ENCODE assay signal across 18 mouse cellular contexts in genomic region chr9:109101933-109102445, GRCm38 (mm10). TPM values are rescaled to one million over a fixed set of nuclear protein-coding genes. Genes with fewer than 3 reads are reported as not detected.
"Had no signal": no experiment of that assay in that cellular context is flagged by ENCODE, and none has a peak within 500 bp of the region (broad histone marks: within the 10 kb centered on the region; RNA-seq: fewer than 3 reads in every experiment).

No protein-coding gene starts in this region.

- DNase-seq: lung, adult 2 months; lung, postnatal 14 days; lung, postnatal 36 days; right cerebral cortex, postnatal 14 days; thymus, adult 2 months; thymus, postnatal 25 days; thymus, postnatal 4 days had no signal

- H3K27ac ChIP-seq: lung, embryonic 15.5 days; macrophage; midbrain, embryonic 13.5 days; midbrain, embryonic 15.5 days; neural tube, embryonic 12.5 days; stomach, embryonic 15.5 days; stomach, postnatal 0 days had no signal

- ATAC-seq: lung, postnatal 0 days; midbrain, embryonic 13.5 days; midbrain, embryonic 15.5 days had no signal

- H3K9me3 ChIP-seq: lung, embryonic 15.5 days; megakaryocyte, embryonic 14.5 days; midbrain, embryonic 13.5 days; midbrain, embryonic 15.5 days; neural tube, embryonic 12.5 days; stomach, embryonic 15.5 days had no signal

- H3K4me3 ChIP-seq: lung, embryonic 15.5 days; megakaryocyte, embryonic 14.5 days; midbrain, embryonic 13.5 days; midbrain, embryonic 15.5 days; neural tube, embryonic 12.5 days; stomach, embryonic 15.5 days had no signal

- H3K27me3 ChIP-seq: lung, embryonic 15.5 days; midbrain, embryonic 13.5 days; midbrain, embryonic 15.5 days; neural tube, embryonic 12.5 days; stomach, embryonic 15.5 days had no signal

- H3K9ac ChIP-seq: lung, embryonic 15.5 days; midbrain, embryonic 15.5 days; neural tube, embryonic 12.5 days; stomach, embryonic 15.5 days had no signal

- H3K4me2 ChIP-seq: lung, embryonic 15.5 days; midbrain, embryonic 11.5 days; midbrain, embryonic 13.5 days; midbrain, embryonic 15.5 days; neural tube, embryonic 12.5 days; stomach, embryonic 15.5 days had no signal

RNA-seq across cellular contexts. Expression of gene Plxnb1, which starts 6.8 kb away (rescaled TPM):
- total RNA-seq: megakaryocyte progenitor cell, adult 5-6 weeks had no signal
- polyA plus RNA-seq: macrophage had no signal
